Mouse (Mus musculus): ENCODE measurements around the gene Sh3kbp1. TPM values are rescaled to one million over a fixed set of nuclear protein-coding genes. Genes with fewer than 3 reads are reported as not detected.

Sh3kbp1 gene
- total and polyA plus RNA-seq, 2 experiments from 2014 or later: 46.7 to 58.8 TPM

DNA sequence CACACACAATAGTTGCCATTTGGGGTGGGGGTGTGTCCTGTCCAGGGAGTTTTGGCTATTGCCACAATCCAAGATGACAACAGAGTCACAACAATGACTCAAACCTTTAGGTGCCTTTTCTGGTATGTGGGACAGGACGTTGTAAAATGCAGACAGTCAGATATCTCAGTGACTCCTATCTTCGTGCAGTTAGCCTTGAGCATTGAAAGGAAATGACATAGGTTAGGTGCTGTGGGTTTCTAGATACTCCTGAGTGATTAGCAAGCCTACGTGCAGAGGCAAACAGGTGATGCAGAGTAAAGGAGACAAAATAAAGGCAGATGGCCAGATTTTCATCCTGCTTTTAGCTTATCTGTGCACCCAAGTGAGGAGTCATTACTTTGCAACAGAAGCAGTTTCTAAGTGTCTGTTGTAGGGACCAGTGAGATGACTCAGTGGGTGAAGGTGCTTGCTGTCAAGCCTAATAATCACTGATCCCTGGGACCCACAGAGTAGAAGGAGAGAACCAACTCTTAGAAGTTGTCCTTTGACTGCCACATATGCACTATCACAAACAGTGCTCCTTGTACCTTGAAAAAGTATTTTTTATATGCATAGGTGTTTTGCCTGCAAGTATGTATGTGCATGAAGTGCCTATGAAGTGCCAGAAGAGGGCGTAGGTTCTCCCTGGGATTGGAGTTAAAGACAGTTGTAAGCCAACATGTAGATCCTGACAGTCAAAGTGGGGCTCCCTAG lies 50.7 kb downstream of the Sh3kbp1 start:
- no peak overlapping the region for H3K4me3 ChIP-seq (ENCODE audit: low read depth, low read length)
- DNase-seq: no peak
- H3K4me1 ChIP-seq (ENCODE audit: insufficient read depth): no peaks in the 10 kb centered on the region
- no peaks in the 10 kb centered on the region for H3K27me3 ChIP-seq (ENCODE audit: insufficient read depth, low read length)
- H3K9ac ChIP-seq: no peak overlapping the region
- H3K27ac ChIP-seq (ENCODE audit: low read depth, low read length): no peak overlapping the region
- no peak for TF ChIP-seq CTCF (IDR thresholded peaks at IDR 0.05; ENCODE audit: low read depth)
- 81% methylated on average over 4 of the region's 4 CpGs for WGBS
- no peak overlapping the region for H3K4me2 ChIP-seq (ENCODE audit: low read depth)
- no peak for ATAC-seq
- no peaks in the 10 kb centered on the region for H3K9me3 ChIP-seq (ENCODE audit: low read length)
- H3K36me3 ChIP-seq (ENCODE audit: insufficient read depth): no peaks in the 10 kb centered on the region

- WGBS: 74% methylated on average over 5 of the region's 5 CpGs
- no peaks in the 10 kb centered on the region for H3K27me3 ChIP-seq (ENCODE audit: insufficient read depth, low read length)
- no peaks in the 10 kb centered on the region for H3K36me3 ChIP-seq (ENCODE audit: insufficient read depth)
- no peaks in the 10 kb centered on the region for H3K9me3 ChIP-seq (ENCODE audit: low read length)
- H3K9ac ChIP-seq: no peak overlapping the region
- H3K4me1 ChIP-seq (ENCODE audit: insufficient read depth): no peaks in the 10 kb centered on the region
- DNase-seq: no peak
- no peak for ATAC-seq
- H3K4me2 ChIP-seq (ENCODE audit: low read depth): no peak overlapping the region
- no peak overlapping the region for H3K4me3 ChIP-seq (ENCODE audit: low read depth, low read length)
- no peak for TF ChIP-seq CTCF (IDR thresholded peaks at IDR 0.05; ENCODE audit: low read depth)
- no peak overlapping the region for H3K27ac ChIP-seq (ENCODE audit: low read depth, low read length)
Observed at GRCm38 (mm10) chrX:159678320-159678835, 51.3 kb downstream of the Sh3kbp1 start.

DNA sequence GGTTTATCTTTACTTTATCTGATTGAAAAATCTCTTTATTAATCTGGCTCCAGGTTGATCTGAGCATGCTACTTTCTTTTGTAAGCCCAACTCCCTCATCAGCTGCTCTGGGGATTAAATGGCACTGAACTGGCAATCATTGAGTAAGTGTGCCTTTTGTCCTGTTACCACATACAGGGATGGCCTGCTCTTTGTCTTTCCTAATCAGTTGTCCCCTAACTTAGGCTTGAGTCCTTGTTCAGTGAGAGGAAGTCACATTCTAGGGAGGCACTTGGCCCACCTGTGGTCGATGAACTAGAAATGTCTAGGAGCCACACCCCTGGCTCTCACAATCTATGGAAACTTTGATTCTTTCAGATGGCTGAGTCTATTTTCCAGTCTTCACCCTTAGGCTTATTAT lies 58.4 kb downstream of the Sh3kbp1 start:
- ATAC-seq (no peak), DNase-seq (no peak)
- no peak overlapping the region for H3K27ac ChIP-seq (ENCODE audit: low read depth, low read length)
- no peak overlapping the region for H3K4me2 ChIP-seq (ENCODE audit: low read depth)
- H3K4me3 ChIP-seq (ENCODE audit: low read depth, low read length): no peak overlapping the region
- WGBS: 31% methylated on average over 1 of the region's 1 CpGs
- TF ChIP-seq CTCF (IDR thresholded peaks at IDR 0.05; ENCODE audit: low read depth): no peak
- no peak overlapping the region for H3K9ac ChIP-seq
- H3K9me3 ChIP-seq (ENCODE audit: low read length): no peaks in the 10 kb centered on the region
- H3K36me3 ChIP-seq (ENCODE audit: insufficient read depth): no peaks in the 10 kb centered on the region
- no peaks in the 10 kb centered on the region for H3K27me3 ChIP-seq (ENCODE audit: insufficient read depth, low read length)
- no peaks in the 10 kb centered on the region for H3K4me1 ChIP-seq (ENCODE audit: insufficient read depth)

GRCm38 (mm10) chrX:159686850-159687249 lies 59.8 kb downstream of the Sh3kbp1 start:
- H3K4me2 ChIP-seq (ENCODE audit: low read depth): no peak overlapping the region
- H3K4me1 ChIP-seq (ENCODE audit: insufficient read depth): no peaks in the 10 kb centered on the region
- WGBS: 80% methylated on average over 4 of the region's 4 CpGs
- no peak overlapping the region for H3K27ac ChIP-seq (ENCODE audit: low read depth, low read length)
- DNase-seq: no peak
- H3K27me3 ChIP-seq (ENCODE audit: insufficient read depth, low read length): no peaks in the 10 kb centered on the region
- H3K9me3 ChIP-seq (ENCODE audit: low read length): no peaks in the 10 kb centered on the region
- no peak for ATAC-seq
- H3K9ac ChIP-seq: no peak overlapping the region
- no peak overlapping the region for H3K4me3 ChIP-seq (ENCODE audit: low read depth, low read length)
- TF ChIP-seq CTCF (IDR thresholded peaks at IDR 0.05; ENCODE audit: low read depth): no peak
- no peaks in the 10 kb centered on the region for H3K36me3 ChIP-seq (ENCODE audit: insufficient read depth)

GRCm38 (mm10) chrX:159688698-159689097 lies 61.6 kb downstream of the Sh3kbp1 start:
- Histone ChIP-seq H3K4me1 (ENCODE audit: insufficient read depth) (no peaks in the 10 kb centered on the region), H3K36me3 (ENCODE audit: insufficient read depth) (no peaks in the 10 kb centered on the region), H3K27me3 (ENCODE audit: insufficient read depth, low read length) (no peaks in the 10 kb centered on the region), H3K9ac (no peak overlapping the region), H3K4me3 (ENCODE audit: low read depth, low read length) (no peak overlapping the region), H3K27ac (ENCODE audit: low read depth, low read length) (no peak overlapping the region), H3K4me2 (ENCODE audit: low read depth) (no peak overlapping the region), H3K9me3 (ENCODE audit: low read length) (no peaks in the 10 kb centered on the region)
- WGBS: 77% methylated on average over 5 of the region's 5 CpGs
- ATAC-seq (no peak), DNase-seq (no peak)
- no peak for TF ChIP-seq CTCF (IDR thresholded peaks at IDR 0.05; ENCODE audit: low read depth)

- 72% methylated on average over 10 of the region's 10 CpGs for WGBS
- TF ChIP-seq CTCF (IDR thresholded peaks at IDR 0.05; ENCODE audit: low read depth): no peak
- Histone ChIP-seq H3K4me3 (ENCODE audit: low read depth, low read length) (no peak overlapping the region), H3K4me2 (ENCODE audit: low read depth) (no peak overlapping the region), H3K27me3 (ENCODE audit: insufficient read depth, low read length) (no peaks in the 10 kb centered on the region), H3K9ac (no peak overlapping the region), H3K27ac (ENCODE audit: low read depth, low read length) (no peak overlapping the region), H3K4me1 (ENCODE audit: insufficient read depth) (no peaks in the 10 kb centered on the region), H3K36me3 (ENCODE audit: insufficient read depth) (no peaks in the 10 kb centered on the region), H3K9me3 (ENCODE audit: low read length) (no peaks in the 10 kb centered on the region)
- ATAC-seq (no peak), DNase-seq (no peak)
Observed at GRCm38 (mm10) chrX:159689785-159690416, 62.8 kb downstream of the Sh3kbp1 start.

- DNase-seq (no peak), ATAC-seq (no peak)
- Histone ChIP-seq H3K27ac (ENCODE audit: low read depth, low read length) (no peak overlapping the region), H3K36me3 (ENCODE audit: insufficient read depth) (no peaks in the 10 kb centered on the region), H3K4me2 (ENCODE audit: low read depth) (no peak overlapping the region), H3K27me3 (ENCODE audit: insufficient read depth, low read length) (no peaks in the 10 kb centered on the region), H3K9me3 (ENCODE audit: low read length) (no peaks in the 10 kb centered on the region), H3K4me1 (ENCODE audit: insufficient read depth) (no peaks in the 10 kb centered on the region), H3K9ac (no peak overlapping the region), H3K4me3 (ENCODE audit: low read depth, low read length) (no peak overlapping the region)
- 93% methylated on average over 5 of the region's 5 CpGs for WGBS
- TF ChIP-seq CTCF (IDR thresholded peaks at IDR 0.05; ENCODE audit: low read depth): no peak
Observed at GRCm38 (mm10) chrX:159693126-159693525, 66.1 kb downstream of the Sh3kbp1 start.

Data from forebrain, postnatal 0 days (tissue).